13 mouse cellular contexts compared by ENCODE assay signal in the genomic region with DNA sequence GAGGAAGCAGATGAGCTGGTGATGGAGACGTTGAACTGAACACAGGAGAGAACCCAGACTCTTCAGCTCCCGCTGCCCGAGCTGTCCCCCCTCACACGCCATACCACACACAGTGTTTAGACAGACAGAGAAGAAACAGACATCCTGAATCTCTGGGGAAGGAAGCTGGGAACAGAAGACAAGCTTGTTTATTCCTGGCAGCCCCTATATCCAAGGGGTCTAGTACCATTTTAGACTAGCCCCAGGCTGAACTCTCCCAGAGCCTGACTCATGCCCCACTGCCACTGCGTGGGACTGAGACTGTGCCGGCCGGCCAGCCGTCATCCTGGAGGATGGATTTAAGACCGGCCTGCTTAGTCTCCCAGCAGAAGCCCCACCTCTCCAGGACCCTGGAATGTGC. TPM values are rescaled to one million over a fixed set of nuclear protein-coding genes. Genes with fewer than 3 reads are reported as not detected.
DNase-seq lines count a peak whose midpoint lies in the region; ATAC-seq and TF ChIP-seq lines count a peak whose summit lies in the region.
"Had no signal": no experiment of that assay in that cellular context is flagged by ENCODE, and none has a peak within 500 bp of the region (broad histone marks: within the 10 kb centered on the region; RNA-seq: fewer than 3 reads in every experiment).

No protein-coding gene starts in this region.

- H3K9ac ChIP-seq in heart, embryonic 15.5 days = 0 out of 2 replicates have a peak overlapping the region, but pooled peaks have one; percentile 16
- no peak overlapping the region for H3K9ac ChIP-seq in heart, adult 2 months (ENCODE audit: low read depth, low read length)
- H3K9ac ChIP-seq in limb, embryonic 11.5 days (ENCODE audit: low read length) = no peak overlapping the region

- H3K27me3 ChIP-seq in heart, embryonic 15.5 days = no peaks in the 10 kb centered on the region
- H3K27me3 ChIP-seq in heart, adult 2 months (ENCODE audit: control insufficient read depth, insufficient read depth, low read length) = no peaks in the 10 kb centered on the region
- peaks cover 33% of the 10 kb centered on the region for H3K27me3 ChIP-seq in megakaryocyte, embryonic 14.5 days (replicated peaks)
- H3K27me3 ChIP-seq in limb, embryonic 11.5 days (ENCODE audit: control insufficient read depth, insufficient read depth, low read length) = no peaks in the 10 kb centered on the region

- WGBS in heart, embryonic 15.5 days = 11% methylated on average over 9 of the region's 9 CpGs
- WGBS in heart, adult 2 months = 30% methylated on average over 9 of the region's 9 CpGs
- WGBS in limb, embryonic 11.5 days = 14% methylated on average over 9 of the region's 9 CpGs

- H3K4me2 ChIP-seq in heart, embryonic 15.5 days = peak overlapping the region; percentile 9; the same call in 1 of the 2 replicates
- no peak overlapping the region for H3K4me2 ChIP-seq in limb, embryonic 11.5 days (ENCODE audit: low read depth, severe bottlenecking)

- peaks cover 10% of the 10 kb centered on the region; the same call in 1 of the 2 replicates for H3K36me3 ChIP-seq in heart, embryonic 15.5 days
- no peaks in the 10 kb centered on the region for H3K36me3 ChIP-seq in heart, adult 2 months (ENCODE audit: control insufficient read depth, insufficient read depth, low read length)
- peaks cover 31% of the 10 kb centered on the region for H3K36me3 ChIP-seq in megakaryocyte, embryonic 14.5 days (replicated peaks; ENCODE audit: low read length)
- peaks cover 6% of the 10 kb centered on the region; the same call in 1 of the 2 replicates for H3K36me3 ChIP-seq in limb, embryonic 11.5 days (ENCODE audit: control insufficient read depth, insufficient read depth, low read length)

- H3K4me1 ChIP-seq in heart, embryonic 15.5 days (replicated peaks) = peaks cover 47% of the 10 kb centered on the region
- H3K4me1 ChIP-seq in heart, adult 2 months (ENCODE audit: control insufficient read depth, insufficient read depth, low read length) = peaks cover 2% of the 10 kb centered on the region; the same call in 1 of the 2 replicates
- H3K4me1 ChIP-seq in megakaryocyte, embryonic 14.5 days = peaks cover 65% of the 10 kb centered on the region
- peaks cover 10% of the 10 kb centered on the region; the same call in 1 of the 2 replicates for H3K4me1 ChIP-seq in limb, embryonic 11.5 days (ENCODE audit: control insufficient read depth, insufficient read depth, low read length)

- no peak for TF ChIP-seq EP300 in heart, adult 2 months (IDR thresholded peaks at IDR 0.05; ENCODE audit: insufficient read depth, low read depth, low read length)

- ATAC-seq in heart, embryonic 15.5 days (replicated peaks; ENCODE audit: insufficient number of reproducible peaks, insufficient read depth, low FRiP score, low read depth) = peak; percentile 69
- no peak for ATAC-seq in megakaryocyte, adult 5-6 weeks (ENCODE audit: poor library complexity, severe bottlenecking)
- no peak for ATAC-seq in limb, embryonic 11.5 days (ENCODE audit: insufficient number of reproducible peaks, low FRiP score, low TSS enrichment, low read depth)
- ATAC-seq in activated CD4-positive, CD25-positive, alpha-beta regulatory T cell, adult 4 months = no peak
- ATAC-seq: CD4-positive, CD25-positive, alpha-beta regulatory T cell, adult 4 months; forebrain, embryonic 14.5 days had no signal

- no peak overlapping the region for H3K4me3 ChIP-seq in heart, embryonic 15.5 days
- H3K4me3 ChIP-seq in heart, adult 2 months = no peak overlapping the region
- peak overlapping the region; percentile 62 for H3K4me3 ChIP-seq in megakaryocyte, embryonic 14.5 days (replicated peaks)
- H3K4me3 ChIP-seq in limb, embryonic 11.5 days (ENCODE audit: low read depth, low read length) = no peak overlapping the region

- TF ChIP-seq CTCF in heart, adult 2 months (IDR thresholded peaks at IDR 0.05) = no peak

- intact Hi-C loops in heart, adult 2 months (cut with DNase I) = no loop called here

- no peak for DNase-seq in heart, adult 2 months
- DNase-seq in limb, embryonic 11.5 days (ENCODE audit: low spot score) = peak; percentile 42
- no peak for DNase-seq in thymus, adult 18-20 months
- DNase-seq in spleen, adult 12 weeks (ENCODE audit: low spot score) = no peak
- DNase-seq: cerebellum, postnatal 10 days had no signal

- no peaks in the 10 kb centered on the region for H3K79me2 ChIP-seq in heart, adult 2 months (replicated peaks; ENCODE audit: control insufficient read depth, insufficient read depth, low read length)

- no peaks in the 10 kb centered on the region for H3K9me3 ChIP-seq in heart, embryonic 15.5 days (replicated peaks)
- no peaks in the 10 kb centered on the region for H3K9me3 ChIP-seq in megakaryocyte, embryonic 14.5 days
- H3K9me3 ChIP-seq in limb, embryonic 11.5 days (ENCODE audit: control insufficient read depth, low read length) = no peaks in the 10 kb centered on the region

- peak overlapping the region; percentile 14 for H3K27ac ChIP-seq in heart, embryonic 15.5 days
- H3K27ac ChIP-seq in heart, adult 2 months = no peak overlapping the region
- H3K27ac ChIP-seq in limb, embryonic 11.5 days (replicated peaks; ENCODE audit: low read depth, low read length) = no peak overlapping the region

- TF ChIP-seq POLR2A in heart, adult 2 months (IDR thresholded peaks at IDR 0.05; ENCODE audit: insufficient read depth, low read depth, low read length) = no peak

RNA-seq across cellular contexts. Expression of gene Gpbar1, which starts 3.3 kb away (rescaled TPM):
- 0.13 and 0.34 TPM in 2 replicates for polyA plus RNA-seq in heart, embryonic 15.5 days (2015; fragmentation: Nextera tagmentation; extraction: Ambion mirVana)
- not detected for total RNA-seq in heart, adult 2 months (2021)
- polyA plus RNA-seq in heart, adult 2 months (2012; rRNA removed) = 0.14 and 0.15 TPM in 2 replicates
- 0.28 TPM in 1 of 2 replicates, not detected in the other for polyA plus RNA-seq in megakaryocyte, embryonic 14.5 days (2012; ENCODE audit: insufficient read depth, low replicate concordance)
- not detected in 2 replicates for total RNA-seq in megakaryocyte, adult 5-6 weeks (2015)
- total RNA-seq in megakaryocyte, adult 5-6 weeks (2017) = not detected in 2 replicates
- polyA plus RNA-seq in limb, embryonic 11.5 days (2014; fragmentation: Nextera tagmentation; extraction: Ambion mirVana) = 0.51 TPM in 1 of 2 replicates, not detected in the other
- polyA plus RNA-seq in activated CD4-positive, CD25-positive, alpha-beta regulatory T cell, adult 4 months (2017; shearing (Covaris generic)) = under 1 TPM in 1 of 2 experiments, not detected in 1; 0.32 TPM
- total RNA-seq: layer of hippocampus, postnatal 10 days; liver, adult 2 months had no signal

RNA-seq across cellular contexts. Expression of gene Aamp, which starts 9.5 kb away (rescaled TPM):
- polyA plus RNA-seq in heart, embryonic 15.5 days (2015; fragmentation: Nextera tagmentation; extraction: Ambion mirVana) = 168 and 209 TPM in 2 replicates
- total RNA-seq in heart, adult 2 months (2021) = 100 to 1,000 TPM in 1 of 2 experiments, 10 to 100 TPM in 1; 89.3 to 100 TPM
- 116 and 135 TPM in 2 replicates for polyA plus RNA-seq in heart, adult 2 months (2012; rRNA removed)
- 180 and 228 TPM in 2 replicates for polyA plus RNA-seq in megakaryocyte, embryonic 14.5 days (2012; ENCODE audit: insufficient read depth, low replicate concordance)
- total RNA-seq in megakaryocyte, adult 5-6 weeks (2015) = 27.8 and 33.6 TPM in 2 replicates
- total RNA-seq in megakaryocyte, adult 5-6 weeks (2017) = 48.2 and 59.5 TPM in 2 replicates
- 218 and 223 TPM in 2 replicates for polyA plus RNA-seq in limb, embryonic 11.5 days (2014; fragmentation: Nextera tagmentation; extraction: Ambion mirVana)
- polyA plus RNA-seq in activated CD4-positive, CD25-positive, alpha-beta regulatory T cell, adult 4 months (2017; shearing (Covaris generic)) = 100 to 1,000 TPM; 139 to 184 TPM

RNA-seq across cellular contexts. Expression of gene Pnkd, which starts 9.7 kb away (rescaled TPM):
- polyA plus RNA-seq in heart, embryonic 15.5 days (2015; fragmentation: Nextera tagmentation; extraction: Ambion mirVana) = 276 and 288 TPM in 2 replicates
- total RNA-seq in heart, adult 2 months (2021) = 100 to 1,000 TPM; 126 to 140 TPM
- 104 and 113 TPM in 2 replicates for polyA plus RNA-seq in heart, adult 2 months (2012; rRNA removed)
- polyA plus RNA-seq in megakaryocyte, embryonic 14.5 days (2012; ENCODE audit: insufficient read depth, low replicate concordance) = 113 and 116 TPM in 2 replicates
- 23.5 and 23.6 TPM in 2 replicates for total RNA-seq in megakaryocyte, adult 5-6 weeks (2015)
- 7.7 and 8.9 TPM in 2 replicates for total RNA-seq in megakaryocyte, adult 5-6 weeks (2017)
- polyA plus RNA-seq in limb, embryonic 11.5 days (2014; fragmentation: Nextera tagmentation; extraction: Ambion mirVana) = 118 and 119 TPM in 2 replicates
- polyA plus RNA-seq in activated CD4-positive, CD25-positive, alpha-beta regulatory T cell, adult 4 months (2017; shearing (Covaris generic)) = 10 to 100 TPM; 80.2 to 97.8 TPM

RNA-seq across cellular contexts. Expression of gene Tmbim1, which starts 30.4 kb away (rescaled TPM):
- polyA plus RNA-seq in heart, embryonic 15.5 days (2015; fragmentation: Nextera tagmentation; extraction: Ambion mirVana) = 44.9 and 48.1 TPM in 2 replicates
- 10 to 100 TPM; 41.3 to 48.1 TPM for total RNA-seq in heart, adult 2 months (2021)
- 97.1 and 148 TPM in 2 replicates for polyA plus RNA-seq in heart, adult 2 months (2012; rRNA removed)
- 128 and 140 TPM in 2 replicates for polyA plus RNA-seq in megakaryocyte, embryonic 14.5 days (2012; ENCODE audit: insufficient read depth, low replicate concordance)
- total RNA-seq in megakaryocyte, adult 5-6 weeks (2015) = 13.6 and 15.5 TPM in 2 replicates
- total RNA-seq in megakaryocyte, adult 5-6 weeks (2017) = 11.3 and 13.8 TPM in 2 replicates
- polyA plus RNA-seq in limb, embryonic 11.5 days (2014; fragmentation: Nextera tagmentation; extraction: Ambion mirVana) = 10.3 and 10.5 TPM in 2 replicates
- polyA plus RNA-seq in activated CD4-positive, CD25-positive, alpha-beta regulatory T cell, adult 4 months (2017; shearing (Covaris generic)) = 10 to 100 TPM; 13.1 to 16.1 TPM

RNA-seq across cellular contexts. Expression of gene Arpc2, which starts 39.1 kb away (rescaled TPM):
- polyA plus RNA-seq in heart, embryonic 15.5 days (2015; fragmentation: Nextera tagmentation; extraction: Ambion mirVana) = 406 and 413 TPM in 2 replicates
- total RNA-seq in heart, adult 2 months (2021) = 100 to 1,000 TPM; 130 to 132 TPM
- 85.5 and 111 TPM in 2 replicates for polyA plus RNA-seq in heart, adult 2 months (2012; rRNA removed)
- 817 and 1,833 TPM in 2 replicates for polyA plus RNA-seq in megakaryocyte, embryonic 14.5 days (2012; ENCODE audit: insufficient read depth, low replicate concordance)
- 1,564 and 1,782 TPM in 2 replicates for total RNA-seq in megakaryocyte, adult 5-6 weeks (2015)
- 803 and 834 TPM in 2 replicates for total RNA-seq in megakaryocyte, adult 5-6 weeks (2017)
- 314 and 323 TPM in 2 replicates for polyA plus RNA-seq in limb, embryonic 11.5 days (2014; fragmentation: Nextera tagmentation; extraction: Ambion mirVana)
- polyA plus RNA-seq in activated CD4-positive, CD25-positive, alpha-beta regulatory T cell, adult 4 months (2017; shearing (Covaris generic)) = 100 to 1,000 TPM; 749 to 764 TPM
